Comparison of ENCODE assay signal across 7 mouse cellular contexts in genomic region chr5:35582445-35583220, GRCm38 (mm10). TPM values are rescaled to one million over a fixed set of nuclear protein-coding genes. Genes with fewer than 3 reads are reported as not detected.
DNase-seq lines count a peak whose midpoint lies in the region; ATAC-seq lines count a peak whose summit lies in the region.

TSS of gene Acox3 (plus strand) at chr5:35583040.

- no peaks in the 10 kb centered on the region for H3K36me3 ChIP-seq in embryonic facial prominence, embryonic 11.5 days (replicated peaks; ENCODE audit: control insufficient read depth, insufficient read depth, low read depth, low read length)
- H3K36me3 ChIP-seq in limb, embryonic 11.5 days (ENCODE audit: control insufficient read depth, insufficient read depth, low read length), result no peaks in the 10 kb centered on the region
- peaks cover 3% of the 10 kb centered on the region; the same call in 1 of the 2 replicates for H3K36me3 ChIP-seq in midbrain, embryonic 14.5 days (ENCODE audit: control insufficient read depth, insufficient read depth, low read length)

- DNase-seq in adrenal gland, postnatal 14 days, result peak; percentile 98
- DNase-seq in embryonic facial prominence, embryonic 11.5 days (ENCODE audit: low spot score), result peak; percentile 97
- DNase-seq in heart, adult 11 months, result peak; percentile 100
- DNase-seq in kidney, adult 18-20 months, result peak; percentile 97
- peak; percentile 96 for DNase-seq in limb, embryonic 11.5 days (ENCODE audit: low spot score)
- DNase-seq in midbrain, embryonic 14.5 days, result peak; percentile 98
- DNase-seq in spleen, adult 18-20 months, result peak; percentile 87 to 93

- H3K4me3 ChIP-seq in embryonic facial prominence, embryonic 11.5 days (ENCODE audit: low read depth, low read length), result peak within 1 kb of the TSS; percentile 58
- H3K4me3 ChIP-seq in limb, embryonic 11.5 days (ENCODE audit: low read depth, low read length), result peak within 1 kb of the TSS; percentile 45
- H3K4me3 ChIP-seq in midbrain, embryonic 14.5 days (replicated peaks; ENCODE audit: low read depth, low read length), result peak within 1 kb of the TSS; percentile 61

- H3K4me1 ChIP-seq in embryonic facial prominence, embryonic 11.5 days (ENCODE audit: control insufficient read depth, insufficient read depth, low read length), result no peaks in the 10 kb centered on the region
- H3K4me1 ChIP-seq in limb, embryonic 11.5 days (ENCODE audit: control insufficient read depth, insufficient read depth, low read length), result no peaks in the 10 kb centered on the region
- peaks cover 21% of the 10 kb centered on the region for H3K4me1 ChIP-seq in midbrain, embryonic 14.5 days (ENCODE audit: control insufficient read depth, insufficient read depth, low read length)

- H3K27me3 ChIP-seq in embryonic facial prominence, embryonic 11.5 days (ENCODE audit: control insufficient read depth, insufficient read depth, low read length), result no peaks in the 10 kb centered on the region
- H3K27me3 ChIP-seq in limb, embryonic 11.5 days (ENCODE audit: control insufficient read depth, insufficient read depth, low read length), result no peaks in the 10 kb centered on the region
- H3K27me3 ChIP-seq in midbrain, embryonic 14.5 days (ENCODE audit: control insufficient read depth, insufficient read depth, low read length), result no peaks in the 10 kb centered on the region

- ATAC-seq in embryonic facial prominence, embryonic 11.5 days (replicated peaks; ENCODE audit: insufficient number of reproducible peaks, low FRiP score, low TSS enrichment, low read depth), result peak; percentile 91
- peak; percentile 92 for ATAC-seq in limb, embryonic 11.5 days (ENCODE audit: insufficient number of reproducible peaks, low FRiP score, low TSS enrichment, low read depth)
- peak; percentile 93 for ATAC-seq in midbrain, embryonic 14.5 days (ENCODE audit: low FRiP score, low TSS enrichment)

- no peaks in the 10 kb centered on the region for H3K9me3 ChIP-seq in embryonic facial prominence, embryonic 11.5 days (replicated peaks; ENCODE audit: control insufficient read depth, low read length)
- no peaks in the 10 kb centered on the region for H3K9me3 ChIP-seq in limb, embryonic 11.5 days (ENCODE audit: control insufficient read depth, low read length)
- H3K9me3 ChIP-seq in midbrain, embryonic 14.5 days (ENCODE audit: control insufficient read depth, low read length), result no peaks in the 10 kb centered on the region

- under 1% methylated on average over 35 of the region's 35 CpGs for WGBS in embryonic facial prominence, embryonic 11.5 days
- under 1% methylated on average over 35 of the region's 35 CpGs for WGBS in limb, embryonic 11.5 days
- under 1% methylated on average over 35 of the region's 35 CpGs for WGBS in midbrain, embryonic 14.5 days

- H3K4me2 ChIP-seq in embryonic facial prominence, embryonic 11.5 days (ENCODE audit: low read depth, low read length), result peak within 1 kb of the TSS; percentile 67
- H3K4me2 ChIP-seq in limb, embryonic 11.5 days (ENCODE audit: low read depth, severe bottlenecking), result peak within 1 kb of the TSS; percentile 52
- H3K4me2 ChIP-seq in midbrain, embryonic 14.5 days (ENCODE audit: low read length), result peak within 1 kb of the TSS; percentile 85

- peak within 1 kb of the TSS; percentile 65 for H3K9ac ChIP-seq in embryonic facial prominence, embryonic 11.5 days (replicated peaks; ENCODE audit: low read length)
- H3K9ac ChIP-seq in limb, embryonic 11.5 days (ENCODE audit: low read length), result peak within 1 kb of the TSS; percentile 31
- H3K9ac ChIP-seq in midbrain, embryonic 14.5 days (replicated peaks; ENCODE audit: low read length), result peak within 1 kb of the TSS; percentile 56

- H3K27ac ChIP-seq in embryonic facial prominence, embryonic 11.5 days (replicated peaks; ENCODE audit: low read depth, low read length), result no peak within 1 kb of the TSS
- no peak within 1 kb of the TSS for H3K27ac ChIP-seq in limb, embryonic 11.5 days (replicated peaks; ENCODE audit: low read depth, low read length)
- peak within 1 kb of the TSS; percentile 45; the same call in 1 of the 2 replicates for H3K27ac ChIP-seq in midbrain, embryonic 14.5 days (replicated peaks; ENCODE audit: low read depth, low read length)

RNA-seq across cellular contexts. Expression of gene Acox3, which starts in this region (rescaled TPM):
- 43.9 and 53.2 TPM in 2 replicates for total RNA-seq in adrenal gland, postnatal 14 days (2021)
- 10.5 and 10.9 TPM in 2 replicates for polyA plus RNA-seq in embryonic facial prominence, embryonic 11.5 days (2014; fragmentation: Nextera tagmentation; extraction: Ambion mirVana)
- 9.7 and 9.9 TPM in 2 replicates for polyA plus RNA-seq in limb, embryonic 11.5 days (2014; fragmentation: Nextera tagmentation; extraction: Ambion mirVana)
- 15.3 and 19.0 TPM in 2 replicates for polyA plus RNA-seq in midbrain, embryonic 14.5 days (2014; fragmentation: Nextera tagmentation; extraction: Ambion mirVana)
